Mouse (Mus musculus) liver, postnatal 0 days (tissue): Measurements from ENCODE around the gene Cox7a2l.

ENCODE experiments used
- CTCF ChIP-seq: sonication (generic); IDR thresholded peaks from 2 replicates; pipeline ENCODE4 v1.5.1; 2016; ENCODE audit warnings: antibody characterized with exemption, low read depth
- EP300 ChIP-seq: IDR thresholded peaks from 2 replicates; pipeline ENCODE4 v1.6.1; 2016; ENCODE audit warnings: antibody characterized with exemption, low read depth, mild to moderate bottlenecking

DNA sequence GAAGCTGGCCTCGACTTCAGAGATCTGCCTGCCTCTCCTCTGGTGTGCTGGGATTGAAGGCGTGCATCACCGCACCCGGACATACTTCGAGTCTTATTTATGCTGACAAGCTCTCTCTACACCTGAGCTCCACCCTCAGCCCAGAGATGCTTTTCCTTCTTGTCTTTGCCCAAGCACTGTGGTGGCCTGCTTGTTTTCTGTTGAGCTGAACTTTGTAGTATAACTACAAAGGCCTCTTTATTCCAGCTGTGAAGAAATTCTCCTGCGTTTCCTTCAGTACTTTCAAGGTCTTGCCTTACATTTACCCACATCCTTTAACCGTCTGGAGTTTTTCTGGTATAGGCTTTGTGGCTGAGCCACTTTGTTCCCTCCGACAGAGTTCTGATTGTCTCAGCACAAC lies 42.0 kb upstream of the Cox7a2l start:
- TF ChIP-seq CTCF (no peak), EP300 (no peak)
